In genomic region chr11:9997532-9998138, GRCm38 (mm10) we compare ENCODE assay signal across 11 mouse cellular contexts.
DNase-seq lines count a peak whose midpoint lies in the region; ATAC-seq and TF ChIP-seq lines count a peak whose summit lies in the region.
"Had no signal": no experiment of that assay in that cellular context is flagged by ENCODE, and none has a peak within 500 bp of the region (broad histone marks: within the 10 kb centered on the region; RNA-seq: fewer than 3 reads in every experiment).

No protein-coding gene starts in this region.

- TF ChIP-seq CTCF in forebrain, postnatal 0 days (IDR thresholded peaks at IDR 0.05; ENCODE audit: low read depth) = no peak

- no peaks in the 10 kb centered on the region for H3K27me3 ChIP-seq in hindbrain, embryonic 15.5 days
- H3K27me3 ChIP-seq in hindbrain, embryonic 14.5 days (ENCODE audit: control insufficient read depth, insufficient read depth, low read length) = no peaks in the 10 kb centered on the region
- H3K27me3 ChIP-seq in forebrain, postnatal 0 days (ENCODE audit: insufficient read depth, low read length) = no peaks in the 10 kb centered on the region
- no peaks in the 10 kb centered on the region for H3K27me3 ChIP-seq in midbrain, embryonic 14.5 days (ENCODE audit: control insufficient read depth, insufficient read depth, low read length)

- no peaks in the 10 kb centered on the region for H3K9me3 ChIP-seq in hindbrain, embryonic 15.5 days
- no peaks in the 10 kb centered on the region for H3K9me3 ChIP-seq in hindbrain, embryonic 14.5 days (ENCODE audit: control insufficient read depth, low read length)
- H3K9me3 ChIP-seq in forebrain, postnatal 0 days (ENCODE audit: low read length) = no peaks in the 10 kb centered on the region
- no peaks in the 10 kb centered on the region for H3K9me3 ChIP-seq in midbrain, embryonic 14.5 days (ENCODE audit: control insufficient read depth, low read length)
- H3K9me3 ChIP-seq: heart, embryonic 10.5 days had no signal

- H3K4me1 ChIP-seq in hindbrain, embryonic 15.5 days (replicated peaks) = no peaks in the 10 kb centered on the region
- H3K4me1 ChIP-seq in hindbrain, embryonic 14.5 days (replicated peaks; ENCODE audit: control insufficient read depth, insufficient read depth, low read length) = no peaks in the 10 kb centered on the region
- H3K4me1 ChIP-seq in forebrain, postnatal 0 days (ENCODE audit: insufficient read depth) = no peaks in the 10 kb centered on the region
- no peaks in the 10 kb centered on the region for H3K4me1 ChIP-seq in midbrain, embryonic 14.5 days (ENCODE audit: control insufficient read depth, insufficient read depth, low read length)
- H3K4me1 ChIP-seq: heart, embryonic 10.5 days had no signal

- H3K27ac ChIP-seq in hindbrain, embryonic 15.5 days (replicated peaks) = no peak overlapping the region
- H3K27ac ChIP-seq in hindbrain, embryonic 14.5 days = no peak overlapping the region
- H3K27ac ChIP-seq in forebrain, postnatal 0 days (ENCODE audit: low read depth, low read length) = no peak overlapping the region
- no peak overlapping the region for H3K27ac ChIP-seq in midbrain, embryonic 14.5 days (replicated peaks; ENCODE audit: low read depth, low read length)
- H3K27ac ChIP-seq: heart, embryonic 10.5 days had no signal

- no peak overlapping the region for H3K4me2 ChIP-seq in hindbrain, embryonic 15.5 days
- H3K4me2 ChIP-seq in hindbrain, embryonic 14.5 days (replicated peaks) = no peak overlapping the region
- no peak overlapping the region for H3K4me2 ChIP-seq in forebrain, postnatal 0 days (ENCODE audit: low read depth)
- H3K4me2 ChIP-seq in midbrain, embryonic 14.5 days (ENCODE audit: low read length) = no peak overlapping the region
- H3K4me2 ChIP-seq: liver, embryonic 11.5 days had no signal

- H3K9ac ChIP-seq in hindbrain, embryonic 15.5 days = no peak overlapping the region
- H3K9ac ChIP-seq in hindbrain, embryonic 14.5 days = no peak overlapping the region
- no peak overlapping the region for H3K9ac ChIP-seq in forebrain, postnatal 0 days
- no peak overlapping the region for H3K9ac ChIP-seq in midbrain, embryonic 14.5 days (replicated peaks; ENCODE audit: low read length)

- DNase-seq in hindbrain, embryonic 14.5 days (ENCODE audit: low spot score) = no peak
- DNase-seq in adrenal gland, postnatal 25 days = peak; percentile 1
- DNase-seq in forebrain, postnatal 0 days = peak; percentile 19
- DNase-seq in midbrain, embryonic 14.5 days = peak; percentile 66
- no peak for DNase-seq in kidney, adult 18-20 months
- DNase-seq in spleen, postnatal 4 days (ENCODE audit: low spot score in 2 of 2) = no peak
- DNase-seq: kidney, postnatal 25 days; thymus, postnatal 25 days had no signal

- no peak overlapping the region for H3K4me3 ChIP-seq in hindbrain, embryonic 15.5 days
- no peak overlapping the region for H3K4me3 ChIP-seq in hindbrain, embryonic 14.5 days (replicated peaks; ENCODE audit: low read length)
- H3K4me3 ChIP-seq in forebrain, postnatal 0 days (ENCODE audit: low read depth, low read length) = no peak overlapping the region
- no peak overlapping the region for H3K4me3 ChIP-seq in midbrain, embryonic 14.5 days (replicated peaks; ENCODE audit: low read depth, low read length)
- H3K4me3 ChIP-seq: heart, embryonic 10.5 days had no signal

- H3K36me3 ChIP-seq in hindbrain, embryonic 15.5 days = no peaks in the 10 kb centered on the region
- H3K36me3 ChIP-seq in hindbrain, embryonic 14.5 days (replicated peaks; ENCODE audit: control insufficient read depth, insufficient read depth) = no peaks in the 10 kb centered on the region
- no peaks in the 10 kb centered on the region for H3K36me3 ChIP-seq in forebrain, postnatal 0 days (ENCODE audit: insufficient read depth)
- H3K36me3 ChIP-seq in midbrain, embryonic 14.5 days (ENCODE audit: control insufficient read depth, insufficient read depth, low read length) = no peaks in the 10 kb centered on the region
- H3K36me3 ChIP-seq: heart, embryonic 10.5 days had no signal

- ATAC-seq in hindbrain, embryonic 15.5 days (ENCODE audit: low FRiP score, low read depth) = peak; percentile 34; the same call in 1 of the 2 replicates
- ATAC-seq in hindbrain, embryonic 14.5 days (ENCODE audit: low FRiP score) = no peak
- ATAC-seq in forebrain, postnatal 0 days = peak; percentile 40; the same call in 1 of the 2 replicates
- peak; percentile 78 for ATAC-seq in midbrain, embryonic 14.5 days (ENCODE audit: low FRiP score, low TSS enrichment)

- 38% methylated on average over 5 of the region's 5 CpGs for WGBS in hindbrain, embryonic 15.5 days
- WGBS in hindbrain, embryonic 14.5 days = 40% methylated on average over 5 of the region's 5 CpGs
- 20% methylated on average over 5 of the region's 5 CpGs for WGBS in forebrain, postnatal 0 days
- 15% methylated on average over 5 of the region's 5 CpGs for WGBS in midbrain, embryonic 14.5 days

Comparison
In these comparisons a context has a peak if more than half of its experiments do, and no peak if none do; other contexts are left out.
1. DNase-seq: peak in adrenal gland, postnatal 25 days (single experiment), forebrain, postnatal 0 days (single experiment) and midbrain, embryonic 14.5 days (single experiment); none in hindbrain, embryonic 14.5 days (single experiment), kidney, adult 18-20 months (single experiment) and spleen, postnatal 4 days (0 of 2).